In genomic region chr13:23491990-23492389, GRCm38 (mm10) we compare ENCODE assay signal across 9 mouse cellular contexts. TPM values are rescaled to one million over a fixed set of nuclear protein-coding genes. Genes with fewer than 3 reads are reported as not detected.
DNase-seq lines count a peak whose midpoint lies in the region; ATAC-seq and TF ChIP-seq lines count a peak whose summit lies in the region.
"Had no signal": no experiment of that assay in that cellular context is flagged by ENCODE, and none has a peak within 500 bp of the region (broad histone marks: within the 10 kb centered on the region; RNA-seq: fewer than 3 reads in every experiment).

No protein-coding gene starts in this region.

- H3K9me3 ChIP-seq in liver, embryonic 12.5 days (replicated peaks): no peaks in the 10 kb centered on the region

- peak overlapping the region; percentile 68 for H3K4me2 ChIP-seq in liver, embryonic 12.5 days

- H3K4me3 ChIP-seq in testis, adult 2 months (ENCODE audit: control insufficient read depth, low read depth, low read length): no peak overlapping the region
- peak overlapping the region; percentile 52 for H3K4me3 ChIP-seq in liver, embryonic 12.5 days

- DNase-seq in CD4-positive, CD25-positive, alpha-beta regulatory T cell, adult 2 months (ENCODE audit: low read depth, low spot score): peak; percentile 21
- no peak for DNase-seq in testis, postnatal 10 days (ENCODE audit: low spot score)
- peak; percentile 16 for DNase-seq in yolk sac, embryonic 10.5 days (ENCODE audit: low spot score)
- no peak for DNase-seq in layer of hippocampus, postnatal 36 days
- no peak for DNase-seq in cerebellum, postnatal 4 days (ENCODE audit: low spot score in 2 of 2)
- DNase-seq: cerebellum, adult 11 months had no signal

- peaks cover 2% of the 10 kb centered on the region; the same call in 1 of the 2 replicates for H3K4me1 ChIP-seq in testis, adult 2 months (ENCODE audit: control insufficient read depth, insufficient read depth, low read length)
- peaks cover 37% of the 10 kb centered on the region for H3K4me1 ChIP-seq in liver, embryonic 12.5 days

- ATAC-seq in CD4-positive, CD25-positive, alpha-beta regulatory T cell, adult 4 months: no peak
- ATAC-seq in liver, embryonic 12.5 days: no peak

- no peak for TF ChIP-seq POLR2A in testis, adult 2 months (IDR thresholded peaks at IDR 0.05; ENCODE audit: control insufficient read depth, low read depth, low read length)

- 0 out of 2 replicates have a peak overlapping the region, but pooled peaks have one; percentile 26 for H3K27ac ChIP-seq in testis, adult 2 months (ENCODE audit: control insufficient read depth, insufficient read depth, low read depth, low read length)
- H3K27ac ChIP-seq in liver, embryonic 12.5 days: no peak overlapping the region

- no peaks in the 10 kb centered on the region for H3K36me3 ChIP-seq in testis, adult 2 months (ENCODE audit: control insufficient read depth, insufficient read depth, low read length)
- H3K36me3 ChIP-seq in liver, embryonic 12.5 days: no peaks in the 10 kb centered on the region

- H3K9ac ChIP-seq in liver, embryonic 12.5 days: peak overlapping the region; percentile 55; the same call in 1 of the 2 replicates

- no peaks in the 10 kb centered on the region for H3K27me3 ChIP-seq in testis, adult 2 months (ENCODE audit: control insufficient read depth, insufficient read depth, low read length)
- peaks cover 23% of the 10 kb centered on the region for H3K27me3 ChIP-seq in liver, embryonic 12.5 days (replicated peaks)

- 7% methylated on average over 14 of the region's 14 CpGs for WGBS in liver, embryonic 12.5 days (ENCODE audit: insufficient replicate concordance)

- no peak for TF ChIP-seq CTCF in testis, adult 2 months (IDR thresholded peaks at IDR 0.05; ENCODE audit: control insufficient read depth, insufficient read depth, insufficient replicate concordance, low read depth, low read length)

RNA-seq across cellular contexts. Expression of gene Btn2a2, which starts 3.3 kb away (rescaled TPM):
- not detected for polyA plus RNA-seq in CD4-positive, CD25-positive, alpha-beta regulatory T cell, adult 4 months (2017; shearing (Covaris generic))
- 0.08 and 0.21 TPM in 2 replicates for polyA plus RNA-seq in testis, adult 2 months (2012; rRNA removed)
- 0.07 TPM in 1 of 2 replicates, not detected in the other for polyA plus RNA-seq in liver, embryonic 12.5 days (2016; fragmentation: Nextera tagmentation; extraction: Ambion mirVana)
- total RNA-seq in layer of hippocampus, postnatal 36 days (2021): under 1 TPM; 0.51 to 0.80 TPM

RNA-seq across cellular contexts. Expression of gene Btn1a1, which starts 26.3 kb away (rescaled TPM):
- not detected for polyA plus RNA-seq in CD4-positive, CD25-positive, alpha-beta regulatory T cell, adult 4 months (2017; shearing (Covaris generic))
- 0.05 and 0.26 TPM in 2 replicates for polyA plus RNA-seq in testis, adult 2 months (2012; rRNA removed)
- 1.9 and 2.5 TPM in 2 replicates for polyA plus RNA-seq in liver, embryonic 12.5 days (2016; fragmentation: Nextera tagmentation; extraction: Ambion mirVana)
- total RNA-seq in layer of hippocampus, postnatal 36 days (2021): not detected

RNA-seq across cellular contexts. Expression of gene Hist1h4h, which starts 38.9 kb away (rescaled TPM):
- 10 to 100 TPM in 1 of 2 experiments, 1 to 10 TPM in 1; 9.5 to 10.8 TPM for polyA plus RNA-seq in CD4-positive, CD25-positive, alpha-beta regulatory T cell, adult 4 months (2017; shearing (Covaris generic))
- polyA plus RNA-seq in testis, adult 2 months (2012; rRNA removed): 13.2 and 17.1 TPM in 2 replicates
- 4.4 and 4.7 TPM in 2 replicates for polyA plus RNA-seq in liver, embryonic 12.5 days (2016; fragmentation: Nextera tagmentation; extraction: Ambion mirVana)
- total RNA-seq in layer of hippocampus, postnatal 36 days (2021): 100 to 1,000 TPM; 363 to 377 TPM

RNA-seq across cellular contexts. Expression of gene Hist1h2af, which starts 41.7 kb away (rescaled TPM):
- 1 to 10 TPM in 1 of 2 experiments, not detected in 1; 2.7 TPM for polyA plus RNA-seq in CD4-positive, CD25-positive, alpha-beta regulatory T cell, adult 4 months (2017; shearing (Covaris generic))
- polyA plus RNA-seq in testis, adult 2 months (2012; rRNA removed): 4.4 and 4.5 TPM in 2 replicates
- polyA plus RNA-seq in liver, embryonic 12.5 days (2016; fragmentation: Nextera tagmentation; extraction: Ambion mirVana): 7.8 and 13.9 TPM in 2 replicates
- total RNA-seq in layer of hippocampus, postnatal 36 days (2021): 10 to 100 TPM; 12.2 to 14.4 TPM

RNA-seq across cellular contexts. Expression of gene Hist1h3g, which starts 43.2 kb away (rescaled TPM):
- polyA plus RNA-seq in CD4-positive, CD25-positive, alpha-beta regulatory T cell, adult 4 months (2017; shearing (Covaris generic)): not detected
- 1.3 and 2.7 TPM in 2 replicates for polyA plus RNA-seq in testis, adult 2 months (2012; rRNA removed)
- polyA plus RNA-seq in liver, embryonic 12.5 days (2016; fragmentation: Nextera tagmentation; extraction: Ambion mirVana): 12.9 and 16.3 TPM in 2 replicates
- total RNA-seq in layer of hippocampus, postnatal 36 days (2021): 1 to 10 TPM; 3.9 to 4.9 TPM

Comparison
In these comparisons a context has a peak if more than half of its experiments do, and no peak if none do; other contexts are left out.
1. DNase-seq: peak in CD4-positive, CD25-positive, alpha-beta regulatory T cell, adult 2 months (single experiment) and yolk sac, embryonic 10.5 days (single experiment); none in testis, postnatal 10 days (single experiment), layer of hippocampus, postnatal 36 days (0 of 2) and cerebellum, postnatal 4 days (0 of 2).